Mouse (Mus musculus) CD8-positive naive resting alpha-beta T cell, adult 2 months (primary cell): ENCODE data around the gene Ear6.
"Not testable (repeated sequence)": the region's sequence is repeated elsewhere in the genome, so short reads cannot be mapped to it uniquely, and the experiment has no call there.

ENCODE experiments used
- DNase-seq, 2 experiments: peaks; one replicate each; pipeline ENCODE4 v3.0.0; 2022; ENCODE audit warnings: low read depth in 2 of 2, low spot score in 2 of 2

Ear6 gene

GRCm38 (mm10) chr14:51853399-51853798 lies at the start of gene Ear6:
Gene Ear6, plus strand, starts transcription at chr14:51853699.
- no peak for DNase-seq

- no peak for DNase-seq
Measured at GRCm38 (mm10) chr14:51826625-51827024, 26.9 kb upstream of the Ear6 start.

GRCm38 (mm10) chr14:51827842-51828241 lies 25.7 kb upstream of the Ear6 start:
- peak in 1 of 2 experiments; percentile 13 for DNase-seq

GRCm38 (mm10) chr14:51829188-51829587 lies 24.3 kb upstream of the Ear6 start:
- no peak for DNase-seq

- DNase-seq, result not testable (repeated sequence)
Measured at GRCm38 (mm10) chr14:51838480-51838879, 15.0 kb upstream of the Ear6 start.

- DNase-seq, result no peak
Measured at GRCm38 (mm10) chr14:51842250-51842649, 11.2 kb upstream of the Ear6 start.

- DNase-seq, result no peak
Measured at GRCm38 (mm10) chr14:51842781-51843180, 10.7 kb upstream of the Ear6 start.

GRCm38 (mm10) chr14:51843882-51844281 lies 9.6 kb upstream of the Ear6 start:
- no peak for DNase-seq

GRCm38 (mm10) chr14:51846566-51846965 lies 6.9 kb upstream of the Ear6 start:
- no peak for DNase-seq

GRCm38 (mm10) chr14:51851006-51851405 lies 2.5 kb upstream of the Ear6 start:
- not testable (repeated sequence) for DNase-seq

GRCm38 (mm10) chr14:51855280-51855679 lies 1.8 kb downstream of the Ear6 start:
- not testable (repeated sequence) for DNase-seq

GRCm38 (mm10) chr14:51863603-51864002 lies 10.1 kb downstream of the Ear6 start:
- not testable (repeated sequence) for DNase-seq

- DNase-seq, result no peak
Measured at GRCm38 (mm10) chr14:51870756-51871155, 17.3 kb downstream of the Ear6 start.

- no peak for DNase-seq
Measured at GRCm38 (mm10) chr14:51871741-51872140, 18.2 kb downstream of the Ear6 start.

GRCm38 (mm10) chr14:51877517-51877916 lies 24.0 kb downstream of the Ear6 start:
- no peak for DNase-seq

GRCm38 (mm10) chr14:51883527-51884030 lies 30.1 kb downstream of the Ear6 start:
- DNase-seq, result peak; percentile 79 to 90

GRCm38 (mm10) chr14:51884031-51884544 lies 30.6 kb downstream of the Ear6 start:
- no peak for DNase-seq

- DNase-seq, result peak; percentile 92 to 95
Measured at GRCm38 (mm10) chr14:51884598-51885331, 31.3 kb downstream of the Ear6 start, which contains the start of gene Mettl17. Gene Mettl17, plus strand, starts transcription at chr14:51884842.

- DNase-seq, result no peak
Measured at GRCm38 (mm10) chr14:51886051-51886450, 32.6 kb downstream of the Ear6 start.

GRCm38 (mm10) chr14:51889833-51890232 lies 36.3 kb downstream of the Ear6 start:
- DNase-seq, result no peak

GRCm38 (mm10) chr14:51892191-51892939 lies 38.9 kb downstream of the Ear6 start, which contains the start of gene Slc39a2:
Gene Slc39a2, plus strand, starts transcription at chr14:51892889.
- no peak for DNase-seq
